Mouse (Mus musculus): ENCODE measurements around the gene Olfr535. TPM values are rescaled to one million over a fixed set of nuclear protein-coding genes. Genes with fewer than 3 reads are reported as not detected.

Gene Olfr535
- polyA plus RNA-seq, 1 experiment: not detected

DNA sequence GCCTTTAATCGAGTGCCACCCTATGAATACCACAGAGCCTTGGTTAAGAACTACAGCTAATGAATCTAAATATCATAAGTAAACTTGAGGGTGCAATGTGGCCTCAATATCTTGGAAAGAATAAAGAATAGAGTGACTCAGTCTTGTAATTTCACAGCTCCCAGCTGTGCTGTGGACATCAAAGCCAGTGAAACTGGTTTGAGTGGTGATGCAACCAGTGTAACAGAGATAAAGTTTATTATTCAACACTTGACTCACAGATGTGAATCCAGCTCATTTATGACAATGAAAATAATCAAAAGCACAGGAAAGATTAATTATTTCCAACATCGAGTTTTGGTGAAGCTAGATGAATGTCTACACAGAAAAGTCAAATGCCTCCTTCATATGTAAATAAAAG lies 55.7 kb downstream of the Olfr535 start:
- 27% methylated on average over 2 of the region's 2 CpGs for WGBS
- Histone ChIP-seq H3K36me3 (ENCODE audit: control insufficient read depth, insufficient read depth, low read length) (no peaks in the 10 kb centered on the region), H3K4me3 (ENCODE audit: low read depth, low read length) (no peak overlapping the region), H3K27ac (ENCODE audit: insufficient read depth, low read depth, low read length) (no peak overlapping the region), H3K27me3 (ENCODE audit: control insufficient read depth, insufficient read depth, low read length) (no peaks in the 10 kb centered on the region), H3K4me1 (ENCODE audit: control insufficient read depth, insufficient read depth, insufficient read length, low read length) (no peaks in the 10 kb centered on the region)
- TF ChIP-seq POLR2A (IDR thresholded peaks at IDR 0.05; ENCODE audit: low read depth, low read length) (no peak), CTCF (IDR thresholded peaks at IDR 0.05; ENCODE audit: extremely low read depth, insufficient read length, insufficient replicate concordance, low read depth, low read length) (no peak)

Other genes starting within 250 kb of the Olfr535 start
- 0.18 and 0.28 TPM in 2 replicates for gene 5830411N06Rik, start 236.9 kb upstream of the Olfr535 start, polyA plus RNA-seq (2012; rRNA removed)
- gene Olfr525, start 163.4 kb upstream of the Olfr535 start, polyA plus RNA-seq (2012; rRNA removed): not detected in 2 replicates
- not detected in 2 replicates for gene Olfr527, start 150.2 kb upstream of the Olfr535 start, polyA plus RNA-seq (2012; rRNA removed)
- 0.36 and 1.6 TPM in 2 replicates for gene Olfr60, start 122.5 kb upstream of the Olfr535 start, polyA plus RNA-seq (2012; rRNA removed)
- gene Olfr530, start 107.9 kb upstream of the Olfr535 start, polyA plus RNA-seq (2012; rRNA removed): not detected in 2 replicates
- gene Olfr531, start 81.3 kb upstream of the Olfr535 start, polyA plus RNA-seq (2012; rRNA removed): 0.04 TPM in 1 of 2 replicates, not detected in the other
- not detected in 2 replicates for gene Olfr532, start 62.6 kb upstream of the Olfr535 start, polyA plus RNA-seq (2012; rRNA removed)
- not detected in 2 replicates for gene Olfr533, start 20.8 kb upstream of the Olfr535 start, polyA plus RNA-seq (2012; rRNA removed)
- not detected in 2 replicates for gene Olfr536, start 23.2 kb downstream of the Olfr535 start, polyA plus RNA-seq (2012; rRNA removed)
- gene Olfr538, start 83.7 kb downstream of the Olfr535 start, polyA plus RNA-seq (2012; rRNA removed): not detected in 2 replicates
- not detected in 2 replicates for gene Olfr46, start 117.1 kb downstream of the Olfr535 start, polyA plus RNA-seq (2012; rRNA removed)
- not detected in 2 replicates for gene Olfr61, start 144.8 kb downstream of the Olfr535 start, polyA plus RNA-seq (2012; rRNA removed)
- gene Olfr53, start 162.2 kb downstream of the Olfr535 start, polyA plus RNA-seq (2012; rRNA removed): not detected in 2 replicates
- gene Olfr539, start 175.7 kb downstream of the Olfr535 start, polyA plus RNA-seq (2012; rRNA removed): not detected in 2 replicates
- not detected in 2 replicates for gene Olfr45, start 197.7 kb downstream of the Olfr535 start, polyA plus RNA-seq (2012; rRNA removed)
- gene Olfr541, start 213.1 kb downstream of the Olfr535 start, polyA plus RNA-seq (2012; rRNA removed): not detected in 2 replicates

Data from small intestine, adult 2 months (tissue).